Mouse (Mus musculus): ENCODE data around the gene Srek1. TPM values are rescaled to one million over a fixed set of nuclear protein-coding genes. Genes with fewer than 3 reads are reported as not detected.
A peak's percentile ranks its signal among the peaks of the same experiment; 100 is the strongest.

Gene Srek1
- polyA plus RNA-seq (2014; fragmentation: Nextera tagmentation; extraction: Ambion mirVana): 82.7 and 90.6 TPM in 2 replicates

DNA sequence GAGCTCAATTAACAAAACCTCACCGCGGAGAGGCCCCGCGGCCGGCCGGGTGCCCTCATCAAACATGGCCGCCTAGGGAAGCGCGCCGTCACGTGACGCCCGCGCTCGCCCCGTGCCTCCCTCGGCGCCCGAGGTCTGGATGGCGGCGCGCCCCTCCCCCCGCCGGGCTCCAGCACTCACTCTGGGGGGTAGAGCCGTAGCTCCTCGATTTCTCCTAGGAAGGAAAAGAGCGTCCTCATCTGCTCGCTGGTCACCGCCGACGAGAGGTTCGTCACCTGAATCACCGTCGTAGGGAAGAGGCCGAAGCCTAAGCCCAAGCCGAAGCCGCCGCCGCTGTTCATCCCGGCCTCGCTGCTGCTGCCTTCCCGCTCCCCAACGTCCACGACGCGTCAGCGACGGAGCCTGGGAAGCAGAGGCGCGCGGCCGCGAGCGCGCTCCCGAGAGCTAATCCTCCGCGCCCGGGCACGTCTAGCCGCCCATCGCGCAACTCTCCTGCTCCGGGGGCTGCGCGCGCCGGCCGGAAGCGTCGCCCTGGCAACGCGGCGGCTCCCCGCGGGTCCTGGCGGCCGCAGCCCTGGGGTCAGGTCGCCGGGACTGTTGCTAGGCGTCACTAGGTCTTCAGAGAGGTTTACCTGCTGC is at the start of gene Srek1:
Gene Srek1, minus strand, starts transcription at position 490 of the 639 bp plus-strand sequence.
- ATAC-seq (ENCODE audit: insufficient read depth, low FRiP score, low TSS enrichment): peak; percentile 91
- Histone ChIP-seq H3K4me1 (ENCODE audit: control insufficient read depth, insufficient read depth, low read length) (peaks cover 6% of the 10 kb centered on the region), H3K36me3 (ENCODE audit: control insufficient read depth, insufficient read depth, low read length) (no peaks in the 10 kb centered on the region), H3K27me3 (ENCODE audit: control insufficient read depth, insufficient read depth, low read length) (no peaks in the 10 kb centered on the region), H3K4me3 (ENCODE audit: low read depth, low read length) (peak within 1 kb of the TSS; percentile 67), H3K9ac (ENCODE audit: low read length) (peak within 1 kb of the TSS; percentile 89), H3K4me2 (ENCODE audit: low read depth) (peak within 1 kb of the TSS; percentile 48), H3K9me3 (ENCODE audit: control insufficient read depth, low read length) (no peaks in the 10 kb centered on the region), H3K27ac (ENCODE audit: low read depth, low read length) (peak within 1 kb of the TSS; percentile 96)
- under 1% methylated on average over 81 of the region's 81 CpGs for WGBS
- DNase-seq (ENCODE audit: low spot score): peak; percentile 98

DNA sequence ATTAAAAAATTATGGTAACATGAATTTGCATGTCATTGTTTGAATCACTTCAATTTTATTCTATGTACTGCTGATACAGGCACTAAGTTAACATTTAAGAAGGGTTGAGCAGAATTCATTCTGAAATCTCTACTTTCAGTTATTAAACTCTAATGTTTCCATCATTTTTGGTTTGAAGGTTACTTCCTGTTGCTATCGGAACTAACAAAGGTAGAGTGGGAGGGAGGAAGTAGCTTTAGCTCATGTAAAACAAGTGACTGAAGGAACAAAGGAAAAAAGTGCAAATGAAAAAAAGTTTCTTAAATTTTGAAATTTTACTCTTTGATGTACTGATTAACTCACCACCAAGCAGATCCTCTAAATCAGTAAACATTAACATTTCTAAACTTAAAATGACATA is 47.9 kb upstream of the Srek1 start:
- Histone ChIP-seq H3K27ac (ENCODE audit: low read depth, low read length) (no peak overlapping the region), H3K9me3 (ENCODE audit: control insufficient read depth, low read length) (no peaks in the 10 kb centered on the region), H3K27me3 (ENCODE audit: control insufficient read depth, insufficient read depth, low read length) (no peaks in the 10 kb centered on the region), H3K4me1 (ENCODE audit: control insufficient read depth, insufficient read depth, low read length) (no peaks in the 10 kb centered on the region), H3K9ac (ENCODE audit: low read length) (no peak overlapping the region), H3K36me3 (ENCODE audit: control insufficient read depth, insufficient read depth, low read length) (0 out of 2 replicates have a peak, but pooled peaks cover 2% of the 10 kb centered on the region), H3K4me3 (ENCODE audit: low read depth, low read length) (no peak overlapping the region), H3K4me2 (ENCODE audit: low read depth) (no peak overlapping the region)
- DNase-seq (ENCODE audit: low spot score) (no peak), ATAC-seq (ENCODE audit: insufficient read depth, low FRiP score, low TSS enrichment) (no peak)
- 94% methylated on average over 1 of the region's 1 CpGs for WGBS

DNA sequence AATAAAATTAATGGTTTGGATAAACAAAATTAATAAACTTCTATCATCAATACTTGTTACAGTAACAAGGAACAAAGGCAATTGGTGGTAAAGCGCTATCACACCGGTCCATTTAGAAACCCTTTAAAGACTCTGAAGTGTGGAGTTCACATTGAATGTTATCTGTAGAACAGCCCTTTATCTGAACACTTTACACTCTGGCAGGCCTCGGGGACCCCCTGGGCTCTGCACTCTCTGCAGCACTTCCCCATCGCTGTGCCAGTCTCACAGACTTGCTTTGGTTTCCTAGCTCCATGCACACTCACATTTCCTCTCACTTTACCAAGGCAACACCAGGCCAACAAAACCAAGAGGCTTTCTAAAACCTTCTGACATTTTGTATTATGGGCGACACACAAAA is 45.0 kb upstream of the Srek1 start:
- no peak for ATAC-seq (ENCODE audit: insufficient read depth, low FRiP score, low TSS enrichment)
- no peak for DNase-seq (ENCODE audit: low spot score)

DNA sequence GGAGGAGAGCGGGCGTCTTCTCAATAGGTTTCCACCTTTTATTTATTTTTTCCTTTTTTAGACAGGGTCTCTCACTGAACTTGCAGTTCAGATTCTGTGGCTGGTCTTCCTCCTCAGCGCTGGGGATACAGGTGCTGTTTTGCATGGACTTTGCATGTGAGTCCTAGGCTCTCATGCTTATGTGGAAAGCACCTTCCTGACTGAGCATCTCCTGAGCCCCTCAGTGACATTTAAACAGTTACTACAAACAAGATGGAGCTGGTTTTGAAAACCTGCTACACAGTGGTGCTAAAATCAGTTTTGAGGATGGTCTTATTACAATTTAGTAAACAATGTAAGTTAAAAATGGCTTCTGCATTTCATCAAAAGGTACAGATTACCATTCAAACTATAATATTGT is 43.5 kb upstream of the Srek1 start:
- H3K4me1 ChIP-seq (ENCODE audit: control insufficient read depth, insufficient read depth, low read length): no peaks in the 10 kb centered on the region
- H3K9me3 ChIP-seq (ENCODE audit: control insufficient read depth, low read length): no peaks in the 10 kb centered on the region
- H3K27me3 ChIP-seq (ENCODE audit: control insufficient read depth, insufficient read depth, low read length): no peaks in the 10 kb centered on the region
- H3K27ac ChIP-seq (ENCODE audit: low read depth, low read length): no peak overlapping the region
- ATAC-seq (ENCODE audit: insufficient read depth, low FRiP score, low TSS enrichment) (no peak), DNase-seq (ENCODE audit: low spot score) (no peak)
- no peak overlapping the region for H3K4me3 ChIP-seq (ENCODE audit: low read depth, low read length)
- H3K36me3 ChIP-seq (ENCODE audit: control insufficient read depth, insufficient read depth, low read length): 0 out of 2 replicates have a peak, but pooled peaks cover 2% of the 10 kb centered on the region
- no peak overlapping the region for H3K9ac ChIP-seq (ENCODE audit: low read length)
- H3K4me2 ChIP-seq (ENCODE audit: low read depth): no peak overlapping the region
- 89% methylated on average over 3 of the region's 3 CpGs for WGBS

More for the DNA sequence above, 45.0 kb upstream of the Srek1 start:
- Histone ChIP-seq H3K27me3 (ENCODE audit: control insufficient read depth, insufficient read depth, low read length) (no peaks in the 10 kb centered on the region), H3K4me2 (ENCODE audit: low read depth) (no peak overlapping the region), H3K36me3 (ENCODE audit: control insufficient read depth, insufficient read depth, low read length) (0 out of 2 replicates have a peak, but pooled peaks cover 2% of the 10 kb centered on the region), H3K27ac (ENCODE audit: low read depth, low read length) (no peak overlapping the region), H3K4me3 (ENCODE audit: low read depth, low read length) (no peak overlapping the region), H3K4me1 (ENCODE audit: control insufficient read depth, insufficient read depth, low read length) (no peaks in the 10 kb centered on the region), H3K9ac (ENCODE audit: low read length) (no peak overlapping the region), H3K9me3 (ENCODE audit: control insufficient read depth, low read length) (no peaks in the 10 kb centered on the region)
- WGBS: 86% methylated on average over 5 of the region's 5 CpGs

DNA sequence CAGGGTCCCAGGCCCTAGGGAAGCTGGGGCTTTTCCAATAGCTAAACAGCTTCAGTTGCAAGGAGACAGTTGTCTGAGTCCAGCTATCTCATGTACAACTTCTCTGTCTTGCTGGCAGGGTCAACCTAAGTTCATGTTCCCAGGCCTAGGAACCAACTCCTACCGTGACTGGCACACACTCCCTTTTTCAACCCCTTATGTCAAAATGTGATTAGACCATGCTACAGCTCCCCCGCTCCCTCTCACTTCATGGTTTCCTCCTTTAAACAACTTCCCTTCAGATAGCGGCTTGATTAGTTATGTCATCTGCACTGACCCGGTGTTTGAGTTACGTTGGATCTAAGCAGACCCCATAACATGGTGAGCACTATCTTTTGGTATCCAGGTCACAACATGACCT is 33.1 kb upstream of the Srek1 start:
- Histone ChIP-seq H3K27me3 (ENCODE audit: control insufficient read depth, insufficient read depth, low read length) (no peaks in the 10 kb centered on the region), H3K4me1 (ENCODE audit: control insufficient read depth, insufficient read depth, low read length) (no peaks in the 10 kb centered on the region), H3K36me3 (ENCODE audit: control insufficient read depth, insufficient read depth, low read length) (no peaks in the 10 kb centered on the region), H3K4me3 (ENCODE audit: low read depth, low read length) (no peak overlapping the region), H3K9me3 (ENCODE audit: control insufficient read depth, low read length) (no peaks in the 10 kb centered on the region), H3K27ac (ENCODE audit: low read depth, low read length) (no peak overlapping the region), H3K4me2 (ENCODE audit: low read depth) (no peak overlapping the region), H3K9ac (ENCODE audit: low read length) (no peak overlapping the region)
- no peak for ATAC-seq (ENCODE audit: insufficient read depth, low FRiP score, low TSS enrichment)
- 87% methylated on average over 5 of the region's 5 CpGs for WGBS
- no peak for DNase-seq (ENCODE audit: low spot score)

DNA sequence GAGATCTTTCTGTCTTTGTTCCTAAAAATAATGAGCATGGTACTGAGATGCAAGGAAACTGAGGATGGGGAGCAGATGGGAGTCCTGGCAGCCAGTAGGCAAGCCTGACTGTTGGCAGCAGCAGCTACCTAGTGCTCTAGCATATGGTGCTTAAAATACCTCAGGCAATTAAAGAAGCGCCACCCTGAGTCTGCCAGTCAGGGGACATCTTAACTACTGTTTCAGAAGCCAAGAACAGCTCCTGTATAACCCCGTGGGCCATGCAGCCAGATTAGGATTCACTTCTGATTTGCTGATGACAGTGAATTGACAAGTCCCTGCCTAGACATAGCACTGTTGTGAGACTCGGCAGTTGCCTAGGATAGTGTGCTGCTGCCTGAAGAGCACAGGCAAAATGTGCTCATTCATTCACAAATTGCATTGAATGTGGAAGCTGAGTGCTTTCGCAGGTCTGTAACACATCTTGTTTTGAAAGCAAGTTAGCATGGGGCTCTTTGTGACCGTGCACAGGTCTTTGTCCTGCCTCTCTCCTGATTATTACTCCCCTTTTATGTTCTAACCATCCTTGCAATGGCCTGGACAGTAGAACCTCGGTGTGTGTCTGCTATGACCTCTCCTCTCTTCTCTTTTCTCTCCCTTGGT is 31.9 kb upstream of the Srek1 start:
- Histone ChIP-seq H3K4me3 (ENCODE audit: low read depth, low read length) (no peak overlapping the region), H3K27ac (ENCODE audit: low read depth, low read length) (no peak overlapping the region), H3K27me3 (ENCODE audit: control insufficient read depth, insufficient read depth, low read length) (no peaks in the 10 kb centered on the region), H3K9ac (ENCODE audit: low read length) (no peak overlapping the region), H3K4me2 (ENCODE audit: low read depth) (no peak overlapping the region), H3K4me1 (ENCODE audit: control insufficient read depth, insufficient read depth, low read length) (no peaks in the 10 kb centered on the region), H3K36me3 (ENCODE audit: control insufficient read depth, insufficient read depth, low read length) (no peaks in the 10 kb centered on the region), H3K9me3 (ENCODE audit: control insufficient read depth, low read length) (no peaks in the 10 kb centered on the region)
- DNase-seq (ENCODE audit: low spot score) (no peak), ATAC-seq (ENCODE audit: insufficient read depth, low FRiP score, low TSS enrichment) (no peak)
- 25% methylated on average over 6 of the region's 6 CpGs for WGBS

DNA sequence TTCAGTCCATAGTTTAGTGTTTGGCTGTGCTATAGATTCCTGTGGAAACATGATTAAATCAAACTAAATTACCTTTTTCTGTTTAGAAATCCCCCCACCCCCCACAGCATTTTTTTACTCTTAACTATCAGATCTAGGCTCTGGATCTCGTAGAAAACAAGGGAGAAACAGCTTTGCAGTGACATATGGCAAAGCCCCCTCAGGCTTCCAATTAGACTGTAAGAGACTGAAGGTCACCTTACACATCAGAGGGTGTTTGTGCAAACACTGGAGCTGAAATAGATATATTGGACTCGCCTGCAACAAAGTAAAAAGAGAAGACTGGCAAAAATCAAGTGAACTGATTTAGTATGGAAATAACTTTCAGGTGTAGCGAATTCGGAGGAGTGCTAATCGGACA is 29.3 kb upstream of the Srek1 start:
- no peaks in the 10 kb centered on the region for H3K27me3 ChIP-seq (ENCODE audit: control insufficient read depth, insufficient read depth, low read length)
- DNase-seq (ENCODE audit: low spot score): no peak
- WGBS: 74% methylated on average over 5 of the region's 5 CpGs
- H3K9ac ChIP-seq (ENCODE audit: low read length): no peak overlapping the region
- no peaks in the 10 kb centered on the region for H3K9me3 ChIP-seq (ENCODE audit: control insufficient read depth, low read length)
- H3K4me3 ChIP-seq (ENCODE audit: low read depth, low read length): no peak overlapping the region
- H3K27ac ChIP-seq (ENCODE audit: low read depth, low read length): no peak overlapping the region
- no peaks in the 10 kb centered on the region for H3K4me1 ChIP-seq (ENCODE audit: control insufficient read depth, insufficient read depth, low read length)
- no peak overlapping the region for H3K4me2 ChIP-seq (ENCODE audit: low read depth)
- no peaks in the 10 kb centered on the region for H3K36me3 ChIP-seq (ENCODE audit: control insufficient read depth, insufficient read depth, low read length)
- no peak for ATAC-seq (ENCODE audit: insufficient read depth, low FRiP score, low TSS enrichment)

DNA sequence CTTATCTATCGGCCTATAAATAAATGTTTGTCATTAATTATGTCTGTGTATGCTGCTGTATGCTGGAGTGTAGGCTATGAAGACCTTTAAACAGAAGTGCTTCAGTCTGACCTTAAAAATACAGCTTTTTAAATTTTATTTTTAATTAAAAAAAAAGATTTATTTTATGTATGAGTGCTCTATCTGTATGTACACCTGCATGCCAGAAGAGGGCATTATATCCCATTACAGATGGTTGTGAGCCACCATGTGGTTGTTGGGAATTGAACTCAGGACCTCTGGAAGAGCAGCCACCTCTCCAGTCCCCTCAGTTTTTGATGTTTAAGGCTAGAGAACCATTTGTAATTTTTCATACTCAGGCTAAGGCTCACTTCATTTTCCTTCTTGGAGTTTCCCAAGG is 26.6 kb upstream of the Srek1 start:
- Histone ChIP-seq H3K4me3 (ENCODE audit: low read depth, low read length) (no peak overlapping the region), H3K36me3 (ENCODE audit: control insufficient read depth, insufficient read depth, low read length) (no peaks in the 10 kb centered on the region), H3K27ac (ENCODE audit: low read depth, low read length) (no peak overlapping the region), H3K4me2 (ENCODE audit: low read depth) (no peak overlapping the region), H3K9me3 (ENCODE audit: control insufficient read depth, low read length) (no peaks in the 10 kb centered on the region), H3K9ac (ENCODE audit: low read length) (no peak overlapping the region), H3K27me3 (ENCODE audit: control insufficient read depth, insufficient read depth, low read length) (no peaks in the 10 kb centered on the region), H3K4me1 (ENCODE audit: control insufficient read depth, insufficient read depth, low read length) (no peaks in the 10 kb centered on the region)
- ATAC-seq (ENCODE audit: insufficient read depth, low FRiP score, low TSS enrichment) (no peak), DNase-seq (ENCODE audit: low spot score) (no peak)
- 98% methylated on average over 1 of the region's 1 CpGs for WGBS
